Mouse (Mus musculus): Measurements from ENCODE around the gene Treh.

The Treh gene

DNA sequence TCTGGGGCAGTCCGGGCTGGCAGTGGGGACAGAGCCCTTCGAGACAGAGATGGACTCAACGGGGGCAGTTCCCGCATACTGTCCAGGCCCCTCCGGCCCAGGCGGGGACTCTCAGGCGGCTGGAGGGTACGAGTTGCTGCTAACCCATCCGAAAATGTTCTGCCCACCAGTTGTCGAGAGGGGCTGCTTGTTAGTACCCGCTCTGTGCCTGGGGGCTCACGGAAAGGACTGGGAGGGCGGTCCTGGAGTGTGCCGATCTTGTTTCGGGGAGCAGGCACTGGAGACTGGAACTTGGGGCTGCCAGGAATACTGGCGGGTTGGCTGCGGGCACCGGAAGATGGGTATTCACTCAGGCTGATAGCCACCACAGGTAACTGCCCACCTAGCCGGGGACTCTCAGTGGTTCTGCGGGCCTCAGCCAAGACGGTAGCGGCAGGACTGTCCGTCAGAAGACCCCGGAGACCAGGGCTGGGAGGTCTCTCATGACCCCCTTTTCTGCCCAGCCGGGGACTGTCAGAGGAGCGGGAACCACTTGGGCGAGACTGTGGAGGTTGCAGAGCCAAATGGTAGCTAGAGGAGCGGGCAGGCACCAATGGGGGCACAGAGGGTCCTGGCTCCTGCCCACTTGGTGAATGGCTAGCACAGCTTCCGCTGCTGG, 42.8 kb downstream of the Treh start:
- DNase-seq (ENCODE audit: low spot score in 2 of 2) = no peak

DNA sequence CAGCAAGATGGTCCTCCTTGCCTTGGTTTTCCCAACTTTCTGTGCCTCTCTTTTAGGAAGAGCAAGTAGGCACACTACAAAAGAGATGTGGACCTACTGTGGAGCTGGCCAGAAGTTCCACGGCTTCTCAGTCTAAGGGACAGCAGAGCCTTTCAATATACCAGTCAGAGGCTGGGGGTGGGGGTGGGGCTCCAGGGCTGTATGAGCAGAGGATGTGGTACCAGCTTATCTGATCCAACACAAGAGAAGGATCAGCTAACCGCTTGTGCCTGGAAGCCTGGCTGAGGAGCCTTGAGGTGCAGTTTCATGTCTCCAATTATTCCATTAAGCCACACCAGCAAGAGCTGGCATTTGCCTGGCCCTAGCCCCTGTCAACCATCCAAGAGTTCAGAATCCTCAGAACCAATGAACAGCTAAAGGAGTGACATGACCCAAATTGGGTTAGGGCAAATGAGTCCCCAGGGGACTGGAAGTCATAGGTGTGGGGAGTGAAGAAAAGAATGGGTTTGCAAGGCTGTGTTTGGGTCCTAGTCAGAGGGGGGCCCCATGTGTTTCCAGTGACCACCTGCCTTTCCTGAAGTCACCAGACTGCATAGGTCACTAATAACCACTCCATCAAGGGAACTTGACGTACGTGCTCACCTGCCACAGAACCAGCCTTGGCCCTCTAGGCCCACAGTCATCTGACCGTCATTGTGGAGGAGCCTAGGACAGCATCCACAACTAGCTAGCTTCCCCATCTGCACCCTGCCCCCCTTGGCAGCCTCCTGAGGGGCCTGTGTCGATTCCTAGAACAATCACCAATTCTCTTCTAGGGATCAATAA, 44.2 kb downstream of the Treh start:
- no peak for DNase-seq (ENCODE audit: low spot score in 2 of 2)

DNA sequence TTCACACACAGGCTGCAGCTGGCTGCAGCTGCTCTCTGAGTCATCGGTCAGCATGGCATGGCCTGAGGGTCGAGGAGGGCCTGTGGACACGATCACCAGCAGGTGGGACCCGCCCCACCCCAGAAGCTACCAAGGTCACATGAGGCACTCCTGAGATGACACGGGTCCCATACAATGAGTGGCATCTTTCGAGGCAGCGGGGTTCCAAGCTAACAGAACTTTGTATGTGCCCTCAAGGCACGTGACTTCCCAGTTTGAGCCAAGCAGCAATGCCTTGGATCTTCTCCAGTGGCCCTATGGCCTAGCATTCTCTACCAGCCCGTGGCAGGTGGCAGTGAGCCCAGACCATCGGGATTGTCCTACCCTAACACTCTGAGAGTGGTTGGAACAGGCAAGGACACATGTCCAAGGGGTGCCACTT, 44.8 kb downstream of the Treh start:
- DNase-seq (ENCODE audit: low spot score in 2 of 2) = peak; percentile 64 to 72

GRCm38 (mm10) chr9:44718937-44719631, 46.1 kb downstream of the Treh start:
- peak in 1 of 2 experiments; percentile 33 for DNase-seq (ENCODE audit: low spot score in 2 of 2)

DNA sequence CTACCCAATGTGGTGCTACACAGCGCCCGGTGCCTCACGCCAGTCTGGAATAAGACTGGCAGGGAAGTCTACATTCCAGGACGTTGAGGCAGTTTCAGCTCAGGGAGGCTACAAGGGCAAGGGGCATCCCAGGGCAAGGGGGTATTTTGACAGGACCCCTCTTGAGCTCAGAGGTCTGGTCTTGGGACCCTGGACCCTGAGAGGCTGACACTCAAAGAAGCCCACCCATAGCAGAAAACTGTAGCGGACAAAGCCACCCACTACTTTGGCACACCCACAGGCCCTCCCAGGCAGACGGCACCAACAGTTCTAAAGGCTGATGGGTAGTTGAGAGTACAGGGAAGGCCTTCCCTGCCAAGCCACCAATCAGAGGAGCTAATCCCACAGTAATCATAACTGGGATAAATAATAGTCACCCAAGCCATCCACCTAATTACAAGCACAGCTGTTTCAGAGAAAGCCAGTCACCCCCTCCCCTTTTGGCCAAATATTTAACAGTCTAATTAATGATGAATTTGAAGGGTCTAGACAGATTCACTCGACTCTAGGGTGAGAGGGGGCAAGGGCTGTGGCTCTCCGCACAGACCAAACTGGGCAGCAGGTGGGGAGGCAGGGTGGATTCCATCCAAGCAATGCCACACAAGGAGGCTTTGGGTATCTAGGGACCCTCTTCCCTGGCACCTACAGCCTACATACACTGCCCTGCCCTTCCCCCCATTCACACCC, 46.8 kb downstream of the Treh start:
- peak in 1 of 2 experiments; percentile 39 for DNase-seq (ENCODE audit: low spot score in 2 of 2)

GRCm38 (mm10) chr9:44720358-44721153, 47.5 kb downstream of the Treh start:
- peak; percentile 64 to 72 for DNase-seq (ENCODE audit: low spot score in 2 of 2)

DNA sequence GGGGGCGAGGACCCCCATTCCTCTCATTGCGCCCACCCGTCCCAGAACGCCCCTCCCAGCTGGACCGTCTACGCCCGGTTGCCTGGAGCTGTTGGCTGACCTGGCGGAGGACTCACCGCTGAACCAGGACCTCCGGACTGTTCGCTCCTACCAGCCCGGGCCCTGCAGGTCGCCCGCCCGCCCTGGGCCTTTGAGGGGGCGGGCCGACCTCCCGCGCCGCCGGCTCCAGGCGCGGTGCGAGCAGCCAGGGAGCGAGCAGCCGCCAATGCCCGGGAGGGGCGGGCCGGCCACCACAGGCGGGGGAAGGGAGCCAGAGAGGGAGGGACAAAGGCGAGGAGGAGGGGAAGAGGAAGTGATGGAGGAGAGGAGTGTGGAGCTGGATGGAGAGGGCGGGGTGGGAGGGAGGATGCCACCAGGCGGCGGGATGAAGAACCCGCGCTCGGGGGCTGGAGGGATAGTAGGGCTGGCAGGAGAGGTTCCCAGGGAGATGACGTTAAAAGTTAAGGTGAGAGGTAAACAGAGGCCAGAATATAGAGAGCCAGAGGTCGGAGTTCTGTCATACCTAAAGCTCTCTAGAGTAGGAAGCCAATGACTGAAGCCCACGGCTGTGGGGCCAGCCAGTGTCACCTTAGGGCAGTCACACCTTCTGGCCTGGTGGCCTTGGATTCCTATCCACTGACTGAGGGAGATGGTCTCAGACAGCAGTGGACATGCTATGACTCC, 48.3 kb downstream of the Treh start:
- peak; percentile 91 for DNase-seq (ENCODE audit: low spot score in 2 of 2)

- no peak for DNase-seq (ENCODE audit: low spot score in 2 of 2)
Observed at GRCm38 (mm10) chr9:44721877-44722186, 48.8 kb downstream of the Treh start.

DNA sequence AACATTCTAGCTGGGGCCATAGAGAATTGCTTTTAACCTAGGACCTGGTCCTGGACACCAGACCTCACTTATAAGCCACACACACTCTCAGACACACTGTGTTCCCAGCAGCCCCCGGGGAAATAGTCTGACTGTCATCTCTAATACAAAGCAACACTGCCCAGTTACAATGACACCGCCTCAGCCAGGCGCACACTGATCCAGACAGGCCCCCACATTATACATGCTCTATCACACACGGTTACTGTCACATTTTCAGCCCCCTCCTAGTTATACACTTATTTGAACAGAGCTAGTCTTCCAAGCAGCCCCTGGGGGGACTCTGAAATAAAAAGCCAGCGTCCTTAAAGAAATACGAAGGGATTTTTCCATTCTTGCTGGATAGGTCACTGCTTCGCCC, 49.5 kb downstream of the Treh start:
- peak in 1 of 2 experiments; percentile 18 for DNase-seq (ENCODE audit: low spot score in 2 of 2)

- peak in 1 of 2 experiments; percentile 26 for DNase-seq (ENCODE audit: low spot score in 2 of 2)
Observed at GRCm38 (mm10) chr9:44723008-44723407, 50.0 kb downstream of the Treh start.

DNA sequence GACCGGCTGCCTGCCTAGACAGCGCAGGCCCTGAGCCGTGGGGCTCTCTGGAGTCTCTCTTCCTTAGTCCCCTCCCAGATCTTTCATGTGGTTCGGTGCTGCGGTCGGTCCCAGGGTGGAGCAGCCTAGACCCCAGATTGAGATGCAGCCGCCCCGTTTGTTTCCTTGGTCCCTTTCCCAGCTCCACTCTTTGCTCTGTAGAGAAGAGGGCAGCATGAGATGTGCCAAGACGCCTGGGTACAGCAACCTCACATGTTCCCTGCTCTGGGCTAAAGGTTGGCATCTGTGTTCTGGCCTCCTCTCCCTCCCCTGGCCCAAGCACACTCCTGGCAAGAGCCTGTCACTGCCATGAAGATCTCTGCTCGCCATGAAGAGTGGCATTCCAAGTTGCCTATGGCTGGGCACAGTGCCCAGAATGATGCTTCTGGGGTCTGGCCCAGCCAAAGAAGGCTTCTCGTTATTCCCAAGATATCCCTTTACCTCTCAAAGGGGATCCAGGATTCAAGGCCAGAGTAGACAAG, 50.5 kb downstream of the Treh start:
- DNase-seq (ENCODE audit: low spot score in 2 of 2) = peak in 1 of 2 experiments; percentile 32

DNA sequence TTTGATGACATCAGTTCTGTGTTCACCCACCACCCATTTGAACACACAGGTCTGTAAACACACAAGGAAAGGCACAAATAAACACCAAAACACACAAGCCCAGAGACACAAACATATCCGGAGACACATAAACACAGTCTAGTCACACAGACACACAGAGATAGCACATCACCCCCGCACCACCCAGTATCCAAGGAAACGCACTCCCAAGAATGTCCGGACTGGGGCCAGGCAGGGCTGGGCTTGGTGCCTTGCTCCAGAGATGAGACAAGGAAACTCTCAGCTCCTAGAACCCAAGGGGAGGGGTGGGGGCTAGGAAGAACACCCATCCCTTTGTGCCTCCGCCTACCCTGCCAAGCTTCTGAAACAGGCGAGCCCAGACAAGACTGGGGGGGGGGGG, 51.2 kb downstream of the Treh start:
- DNase-seq (ENCODE audit: low spot score in 2 of 2) = peak; percentile 76 to 82

- no peak for DNase-seq (ENCODE audit: low spot score in 2 of 2)
Observed at GRCm38 (mm10) chr9:44724665-44725064, 51.6 kb downstream of the Treh start.

GRCm38 (mm10) chr9:44726431-44727146, 53.6 kb downstream of the Treh start:
- no peak for DNase-seq (ENCODE audit: low spot score in 2 of 2)

- DNase-seq (ENCODE audit: low spot score in 2 of 2) = no peak
Observed at GRCm38 (mm10) chr9:44727441-44727840, 54.4 kb downstream of the Treh start.

GRCm38 (mm10) chr9:44732130-44732549, 59.1 kb downstream of the Treh start:
- DNase-seq (ENCODE audit: low spot score in 2 of 2) = no peak

DNA sequence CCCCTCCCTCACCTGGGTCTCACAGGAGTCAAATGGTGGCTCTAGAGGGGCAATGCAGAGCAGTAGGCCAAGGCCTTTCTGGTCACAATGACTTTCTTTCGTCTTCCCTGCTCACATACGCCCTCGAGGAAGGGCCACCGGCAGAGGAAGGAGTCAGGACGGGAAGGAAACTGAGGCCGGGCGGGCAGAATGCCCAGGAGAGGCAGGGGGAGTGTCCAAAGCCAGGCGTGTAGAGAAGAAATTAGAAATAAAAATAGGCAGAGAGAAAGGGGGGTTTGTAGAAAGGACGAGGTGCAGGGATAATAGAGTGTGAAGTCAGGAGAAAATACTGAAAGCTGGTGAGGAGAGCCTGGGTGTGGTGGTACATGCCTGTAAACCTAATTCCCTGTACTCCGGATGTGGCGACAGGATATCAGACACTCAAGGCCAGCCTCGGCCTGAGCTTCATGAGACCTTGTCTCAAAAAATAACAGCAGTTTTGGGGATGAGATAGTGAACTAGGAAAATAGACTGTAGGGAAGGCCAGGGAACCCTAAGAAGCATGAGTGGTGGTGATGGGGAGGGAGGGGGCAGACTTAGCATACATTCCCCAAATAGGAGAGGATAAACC, 60.0 kb downstream of the Treh start:
- no peak for DNase-seq (ENCODE audit: low spot score in 2 of 2)

- peak; percentile 72 to 75 for DNase-seq (ENCODE audit: low spot score in 2 of 2)
Observed at GRCm38 (mm10) chr9:44733671-44734523, 60.9 kb downstream of the Treh start.

All from right cerebral cortex, postnatal 10 days (tissue).